Mouse (Mus musculus) megakaryocyte, embryonic 14.5 days (primary cell): ENCODE data around the gene Oas2.

Experiments used
- FLI1 ChIP-seq: IDR thresholded peaks from 2 replicates; pipeline ENCODE4 v1.6.1; 2012; ENCODE audit warnings: low read length, inconsistent platforms, mixed read lengths
- GATA1 ChIP-seq: IDR thresholded peaks from 3 replicates; pipeline ENCODE4 v1.6.1; 2012; ENCODE audit warnings: mixed read lengths, low read length, inconsistent platforms, borderline replicate concordance

GRCm38 (mm10) chr5:120693931-120694694, 55.5 kb downstream of the Oas2 start:
- no peak for TF ChIP-seq GATA1
- TF ChIP-seq FLI1: no peak
